Mouse (Mus musculus) gastrocnemius, postnatal 4 days (tissue): ENCODE results near the gene Abhd14b. TPM values are rescaled to one million over a fixed set of nuclear protein-coding genes. Genes with fewer than 3 reads are reported as not detected.

ENCODE experiments used
- DNase-seq, 2 experiments: peaks; one replicate each; pipeline ENCODE4 v3.0.0; 2021 to 2022; ENCODE audit warnings: low spot score in 2 of 2, mixed read lengths in 2 of 2
- total RNA-seq, 2 experiments: library from RNA; stranded (reverse); gene quantifications; 2 replicates each; pipeline ENCODE4 v1.2.3; 2021

Gene Abhd14b
- total RNA-seq, 2 experiments from 2014 or later = 8.8 to 10.3 TPM

DNA sequence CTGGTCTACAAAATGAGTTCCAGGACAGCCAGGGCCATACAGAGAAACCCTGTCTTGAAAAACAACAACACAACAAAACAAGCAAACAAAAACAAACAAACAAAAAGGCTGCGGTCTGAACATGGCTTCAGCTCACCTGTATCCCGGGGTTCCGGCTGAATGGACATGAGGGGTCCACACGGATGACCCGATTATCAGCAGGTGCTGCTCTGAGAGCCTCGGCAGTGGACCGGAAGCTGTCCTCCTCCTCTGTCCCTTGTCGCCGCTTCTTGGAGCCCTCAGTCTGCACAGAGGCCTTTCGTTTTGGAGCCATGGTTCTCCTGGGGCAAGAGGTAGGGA is 28.4 kb downstream of the Abhd14b start, which contains the start of gene Rrp9:
Rrp9 (plus strand) TSS at position 301 of the 339 bp plus-strand sequence.
- peak; percentile 14 to 16 for DNase-seq

DNA sequence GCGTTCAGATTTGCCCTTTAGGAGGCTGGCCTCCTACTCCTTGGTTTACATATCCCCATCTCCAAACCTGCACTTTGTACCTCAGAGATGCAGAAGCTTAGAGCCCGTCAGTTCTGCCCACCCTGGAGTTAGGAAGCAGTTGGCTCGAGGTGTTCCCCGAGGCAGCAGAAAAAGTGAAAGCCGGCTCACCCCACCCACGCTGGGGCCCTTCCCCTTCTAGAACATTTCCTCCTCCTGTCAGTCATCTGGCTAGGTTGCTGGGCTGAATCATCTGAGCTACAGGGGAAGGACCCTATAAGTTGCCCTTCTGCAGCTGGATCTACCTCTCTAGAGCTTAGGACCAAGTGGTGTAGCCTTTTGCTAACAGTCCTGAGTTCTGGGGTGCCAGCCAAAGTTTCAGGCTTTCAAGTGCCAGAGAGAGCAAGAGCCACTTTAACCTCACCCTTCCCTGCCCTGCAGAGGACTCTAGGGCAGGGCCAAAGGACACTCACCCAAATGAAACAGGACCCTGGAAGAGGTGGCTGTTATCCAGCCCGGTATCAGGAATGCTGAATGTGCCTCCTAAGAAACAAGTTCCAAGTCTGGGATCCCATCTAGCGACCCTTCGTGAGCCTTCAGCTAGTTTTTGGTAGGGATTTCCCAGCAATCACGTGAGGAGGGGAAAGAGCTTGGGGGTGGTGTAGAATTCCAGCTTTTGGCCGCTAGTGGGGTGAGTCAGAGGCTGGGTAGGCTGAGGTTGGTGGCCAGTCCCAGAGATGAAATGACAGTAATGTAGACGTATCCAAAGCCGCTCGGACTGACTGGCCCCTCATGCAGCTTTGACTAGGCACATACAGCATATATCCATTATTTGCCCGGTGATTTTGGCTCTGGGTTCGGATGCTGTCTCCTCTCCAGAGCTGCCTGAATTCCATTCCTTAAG is 29.0 kb downstream of the Abhd14b start:
- peak; percentile 43 to 75 for DNase-seq

DNA sequence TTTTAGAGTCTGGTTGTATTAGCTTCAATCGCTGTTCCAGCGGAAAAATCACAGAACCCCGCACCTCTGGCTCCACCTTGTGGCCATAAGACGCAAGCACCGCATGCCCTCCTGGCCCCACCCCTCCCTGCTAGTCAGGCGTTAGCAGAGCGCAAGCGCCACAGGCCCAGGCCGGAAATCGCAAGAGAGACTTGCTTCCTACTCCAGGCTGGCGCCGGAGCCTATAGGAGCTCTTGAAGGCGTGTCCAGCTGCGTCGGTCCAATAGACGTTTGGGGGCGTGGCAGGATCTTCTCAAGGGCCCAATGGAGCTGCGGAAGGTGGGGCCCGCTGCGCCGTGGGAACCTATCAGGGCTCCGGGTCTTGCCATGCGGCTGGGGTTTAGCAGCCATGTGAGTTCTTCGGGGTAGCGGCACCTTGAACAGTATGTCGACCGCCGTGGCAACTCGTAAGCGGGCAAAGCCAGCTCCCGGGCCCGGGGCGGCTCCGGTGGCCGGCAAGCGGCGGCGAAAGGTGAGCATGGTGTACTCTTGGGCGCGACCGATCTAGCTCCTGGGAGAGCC is 29.7 kb downstream of the Abhd14b start, which contains the start of gene Parp3:
Parp3 (minus strand) TSS at position 26 of the 561 bp plus-strand sequence.
- peak; percentile 93 to 98 for DNase-seq

DNA sequence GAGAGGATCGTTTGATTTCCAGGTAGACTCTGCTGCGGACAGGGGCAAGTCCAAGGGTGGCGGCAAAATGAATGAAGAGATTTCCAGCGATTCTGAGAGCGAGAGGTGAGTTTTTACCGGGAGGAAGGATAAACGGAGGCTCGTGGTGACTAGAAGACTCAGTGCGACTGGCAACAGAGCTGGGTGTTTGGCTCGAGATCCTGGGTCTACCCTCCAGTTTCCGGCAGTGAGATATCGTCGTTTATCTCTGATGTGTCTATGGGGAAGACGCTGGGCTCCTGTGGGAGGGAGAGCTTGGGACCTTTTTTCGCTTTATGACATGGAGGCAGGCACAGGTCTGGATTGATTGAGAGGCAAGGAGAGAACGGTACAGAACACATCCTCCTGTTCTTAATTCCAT is 30.4 kb downstream of the Abhd14b start:
- DNase-seq = peak in 1 of 2 experiments; percentile 13

DNA sequence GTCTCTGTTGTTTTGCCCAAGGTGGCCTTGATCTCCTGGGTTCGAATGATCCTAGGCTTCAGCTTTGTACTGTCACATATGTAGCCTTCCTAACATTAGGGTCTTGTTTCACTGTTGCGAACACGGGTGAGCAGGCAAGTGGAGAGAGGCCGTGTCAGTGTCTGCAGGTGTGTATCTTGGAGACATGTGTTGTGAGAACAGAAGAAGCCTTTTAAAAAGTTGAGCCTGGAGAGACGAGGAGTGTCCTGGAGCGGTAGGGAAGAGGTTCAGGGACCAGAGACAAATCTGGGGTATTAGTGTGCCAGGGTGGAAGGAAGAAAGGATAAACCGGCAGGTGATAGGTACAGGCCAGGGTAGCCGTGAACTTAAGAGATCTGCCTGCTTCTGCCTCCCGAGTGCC is 30.8 kb downstream of the Abhd14b start:
- DNase-seq = peak in 1 of 2 experiments; percentile 12

DNA sequence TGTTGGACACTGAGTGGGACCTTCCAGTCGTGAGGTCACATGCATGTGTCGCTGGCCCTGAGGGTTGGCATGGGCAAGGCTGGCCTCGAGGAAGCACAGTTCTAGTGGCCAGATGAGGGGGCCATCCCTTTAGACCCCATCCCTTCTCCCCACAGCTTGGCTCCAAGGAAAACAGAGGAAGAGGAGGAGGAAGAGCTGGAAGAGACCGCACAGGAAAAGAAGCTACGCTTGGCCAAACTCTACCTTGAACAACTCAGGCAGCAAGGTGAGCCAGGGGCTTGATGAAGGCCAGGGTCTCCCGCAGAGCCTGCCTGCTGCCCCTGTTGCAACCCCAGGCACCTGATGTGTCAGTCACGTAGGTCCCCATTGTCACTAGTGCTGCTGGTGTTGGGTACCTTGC is 33.3 kb downstream of the Abhd14b start:
- DNase-seq = peak in 1 of 2 experiments; percentile 12

DNA sequence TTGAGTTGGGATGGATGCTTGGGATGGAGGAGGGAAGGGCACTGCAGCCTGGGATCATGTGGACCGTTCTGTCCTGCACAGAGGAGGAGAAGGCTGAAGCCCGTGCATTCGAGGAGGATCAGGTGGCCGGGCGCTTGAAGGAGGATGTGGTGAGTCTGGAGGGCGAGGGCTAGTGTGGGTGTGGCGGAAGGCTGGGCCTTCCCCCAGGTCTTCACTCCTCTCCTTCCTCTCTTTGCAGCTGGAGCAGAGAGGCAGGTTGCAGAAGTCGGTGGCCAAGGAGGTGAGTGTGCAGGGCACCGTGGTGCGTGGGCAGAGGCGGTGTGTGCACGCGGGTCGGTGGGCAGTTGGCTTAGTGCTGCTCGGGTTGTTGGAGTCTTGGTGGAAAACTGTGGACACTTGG is 33.8 kb downstream of the Abhd14b start:
- peak in 1 of 2 experiments; percentile 15 for DNase-seq

DNA sequence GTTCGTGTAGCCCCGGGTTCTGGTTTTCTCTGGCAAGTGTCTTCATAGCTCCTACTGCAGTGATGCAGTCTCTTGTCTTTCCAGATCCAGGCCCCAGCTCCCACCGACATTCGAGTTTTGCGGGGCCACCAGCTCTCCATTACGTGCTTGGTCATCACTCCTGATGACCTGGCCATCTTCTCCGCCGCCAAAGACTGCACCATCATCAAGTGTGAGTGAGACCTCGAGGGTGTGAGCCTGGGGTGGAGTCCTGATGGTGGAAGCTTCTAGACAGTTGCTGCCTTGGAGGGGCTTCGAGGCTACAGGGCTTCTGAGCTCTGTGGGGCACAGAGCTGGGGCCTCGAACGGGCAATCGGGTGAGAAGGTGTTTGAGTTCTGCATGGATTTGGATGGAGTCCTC is 34.4 kb downstream of the Abhd14b start:
- peak in 1 of 2 experiments; percentile 14 for DNase-seq

DNA sequence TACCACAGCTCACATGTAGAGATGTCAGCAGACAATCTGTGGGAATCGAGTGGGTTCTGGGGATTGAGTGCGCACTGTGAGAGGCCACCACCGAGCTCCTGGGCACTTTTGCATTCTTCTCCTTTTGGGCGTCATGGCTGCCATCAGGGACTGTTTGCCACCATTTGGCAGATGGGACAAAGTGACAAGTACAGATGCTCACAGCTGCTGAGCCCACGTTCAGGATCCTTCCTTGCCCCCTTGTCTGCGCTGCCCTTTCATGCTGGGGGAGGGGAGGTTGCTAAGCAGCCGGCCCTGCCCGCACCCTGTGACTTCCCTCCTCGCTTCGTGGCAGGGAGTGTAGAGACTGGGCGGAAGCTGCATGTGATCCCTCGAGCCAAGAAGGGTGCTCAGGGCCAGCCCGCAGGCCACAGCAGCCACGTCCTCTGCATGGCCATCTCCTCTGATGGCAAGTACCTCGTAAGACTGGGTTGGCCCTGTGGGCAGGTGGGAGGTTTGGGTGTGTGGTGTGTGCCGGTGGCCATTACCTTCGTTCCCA is 35.4 kb downstream of the Abhd14b start:
- DNase-seq = peak in 1 of 2 experiments; percentile 16

DNA sequence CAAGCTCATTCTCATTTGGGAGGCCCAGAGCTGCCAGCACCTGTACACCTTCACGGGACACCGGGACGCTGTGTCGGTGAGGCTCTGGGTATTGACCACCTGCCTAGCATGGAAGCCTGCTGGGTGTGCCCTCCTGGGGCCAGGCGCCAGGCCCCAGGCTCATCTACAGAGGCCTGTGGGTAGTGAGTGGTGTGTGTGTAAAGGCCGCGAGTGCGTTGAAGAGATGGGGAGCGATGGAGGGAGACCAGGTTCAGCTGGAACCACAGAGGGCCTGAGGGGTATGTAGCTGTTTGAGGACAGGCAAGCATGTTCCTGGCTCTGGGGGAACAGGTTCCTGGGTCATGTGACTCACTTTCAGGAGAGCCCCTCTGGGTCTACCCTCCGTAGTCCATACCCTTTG is 35.9 kb downstream of the Abhd14b start:
- DNase-seq = no peak

DNA sequence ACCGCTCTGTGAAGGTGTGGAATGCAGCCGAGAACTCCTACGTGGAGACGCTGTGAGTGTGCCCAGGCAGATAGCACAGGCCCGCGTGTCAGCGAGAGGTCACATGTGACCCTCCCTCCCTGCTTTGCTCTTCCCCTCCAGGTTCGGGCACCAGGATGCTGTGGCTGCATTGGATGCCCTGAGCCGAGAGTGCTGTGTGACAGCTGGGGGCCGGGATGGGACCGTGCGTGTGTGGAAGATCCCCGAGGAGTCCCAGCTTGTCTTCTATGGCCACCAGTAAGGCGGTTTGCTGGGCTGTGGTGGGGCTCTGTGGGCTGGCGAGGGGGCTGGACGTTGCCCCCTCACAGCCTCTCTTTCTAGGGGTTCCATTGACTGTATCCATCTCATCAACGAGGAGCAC is 36.3 kb downstream of the Abhd14b start:
- peak in 1 of 2 experiments; percentile 10 for DNase-seq

DNA sequence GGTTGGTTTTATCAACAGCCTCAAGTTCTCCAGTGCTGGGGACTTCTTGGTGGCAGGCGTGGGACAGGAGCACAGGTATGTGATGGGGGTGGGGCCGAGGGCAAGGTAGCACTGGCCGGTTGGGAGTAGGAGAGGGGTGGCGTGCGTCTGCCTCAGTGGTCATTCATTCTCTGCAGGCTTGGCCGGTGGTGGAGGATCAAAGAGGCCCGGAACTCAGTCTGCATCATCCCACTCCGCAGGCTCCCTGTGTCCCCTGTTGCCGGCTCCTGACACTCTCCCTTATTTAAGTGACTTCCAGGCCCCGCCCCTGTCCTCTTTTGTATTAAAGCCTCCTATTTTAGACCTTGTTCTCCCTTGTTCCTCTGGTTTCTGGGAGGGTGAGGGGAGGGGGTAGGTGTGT is 37.8 kb downstream of the Abhd14b start:
- no peak for DNase-seq

DNA sequence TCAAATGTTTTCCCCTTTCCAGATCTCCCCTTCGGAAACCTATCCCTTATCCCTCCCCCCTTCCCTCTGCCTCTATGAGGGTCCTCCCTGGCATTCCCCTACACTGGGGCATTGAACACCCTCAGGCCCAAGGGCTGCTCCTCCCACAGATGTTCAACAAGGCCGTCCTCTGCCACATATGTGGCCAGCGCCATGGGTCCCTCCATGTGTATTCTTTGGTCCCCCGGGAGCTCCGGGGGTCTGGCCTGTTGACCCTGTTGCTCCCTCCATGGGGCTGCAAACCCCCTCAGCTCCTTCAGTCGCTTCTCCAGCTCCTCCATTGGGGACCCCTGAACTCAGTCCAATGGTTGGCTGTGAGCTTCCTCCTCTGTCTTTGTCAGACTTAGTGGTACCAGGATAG is 40.3 kb downstream of the Abhd14b start:
- peak in 1 of 2 experiments; percentile 14 for DNase-seq

DNA sequence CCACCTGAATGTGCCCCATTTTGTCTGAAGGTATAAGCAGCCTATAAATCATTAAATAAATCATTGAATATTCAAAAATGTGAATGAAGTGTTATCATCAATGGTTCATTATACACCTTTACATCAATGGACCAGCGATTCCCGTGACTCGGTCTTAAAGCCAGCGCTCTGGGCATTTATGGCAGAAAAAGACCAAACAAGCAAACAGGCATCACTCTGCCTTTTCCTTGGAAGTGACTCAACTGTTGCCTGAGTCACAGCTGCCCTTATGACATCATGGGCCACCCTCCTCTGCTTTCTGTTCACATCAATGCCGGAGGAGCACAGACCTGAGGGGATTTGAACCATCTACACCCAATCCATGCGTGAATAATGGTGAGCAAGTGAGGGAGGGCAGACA is 52.4 kb downstream of the Abhd14b start, which contains the start of gene Iqcf1:
Iqcf1 (plus strand) TSS at position 301 of the 400 bp plus-strand sequence.
- peak in 1 of 2 experiments; percentile 11 for DNase-seq

DNA sequence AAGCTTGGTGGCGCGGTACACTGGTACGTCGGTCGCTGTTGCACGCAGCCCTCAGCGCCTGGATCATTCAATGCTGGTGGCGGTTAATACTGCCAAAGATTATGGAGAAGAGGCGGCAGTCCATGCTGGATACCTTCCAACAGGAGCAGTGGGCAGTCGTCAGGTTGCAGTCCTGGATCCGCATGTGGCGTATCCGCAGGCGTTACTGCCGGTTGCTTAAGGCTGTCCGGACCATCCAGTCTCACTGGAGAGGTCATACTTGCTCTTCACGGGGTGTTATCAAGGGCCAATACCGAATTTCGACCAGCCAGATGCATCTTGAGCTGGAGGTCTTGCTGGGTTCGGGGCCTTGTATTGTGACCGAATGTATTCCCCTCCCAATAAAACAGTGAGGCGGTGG is 54.6 kb downstream of the Abhd14b start:
- peak in 1 of 2 experiments; percentile 12 for DNase-seq

Other genes with a start within 250 kb of the Abhd14b start
- 10 to 100 TPM; 16.7 to 20.8 TPM for gene Ppm1m, start 247.7 kb upstream of the Abhd14b start, total RNA-seq
- gene Twf2, start 244.4 kb upstream of the Abhd14b start, total RNA-seq = 100 to 1,000 TPM in 1 of 2 experiments, 10 to 100 TPM in 1; 92.7 to 105 TPM
- 1 to 10 TPM in 1 of 2 experiments, under 1 TPM in 1; 0.88 to 1.1 TPM for gene Tlr9, start 224.9 kb upstream of the Abhd14b start, total RNA-seq
- 100 to 1,000 TPM; 127 to 159 TPM for gene Alas1, start 198.8 kb upstream of the Abhd14b start, total RNA-seq
- 1 to 10 TPM; 5.4 to 5.8 TPM for gene Poc1a, start 166.4 kb upstream of the Abhd14b start, total RNA-seq
- 10 to 100 TPM; 23.9 to 25.5 TPM for gene Dusp7, start 78.8 kb upstream of the Abhd14b start, total RNA-seq
- 100 to 1,000 TPM; 526 to 599 TPM for gene Rpl29, start 18.0 kb upstream of the Abhd14b start, total RNA-seq
- 10 to 100 TPM; 13.4 to 13.5 TPM for gene Acy1, start 9.1 kb upstream of the Abhd14b start, total RNA-seq
- gene Abhd14a, start 219 bp downstream of the Abhd14b start, total RNA-seq = 10 to 100 TPM; 18.5 to 19.1 TPM
- gene Pcbp4, start 5.8 kb downstream of the Abhd14b start, total RNA-seq = 10 to 100 TPM; 83.6 to 84.9 TPM
- gene Gpr62, start 18.5 kb downstream of the Abhd14b start, total RNA-seq = under 1 TPM; 0.44 to 0.65 TPM
- 10 to 100 TPM; 25.1 to 26.2 TPM for gene Rrp9, start 28.5 kb downstream of the Abhd14b start, total RNA-seq
- 10 to 100 TPM; 26.4 to 28.1 TPM for gene Parp3, start 29.5 kb downstream of the Abhd14b start, total RNA-seq
- gene Iqcf1, start 52.5 kb downstream of the Abhd14b start, total RNA-seq = not detected
- not detected for gene Iqcf5, start 67.1 kb downstream of the Abhd14b start, total RNA-seq
- gene Iqcf3, start 114.2 kb downstream of the Abhd14b start, total RNA-seq = not detected
- gene Iqcf4, start 123.5 kb downstream of the Abhd14b start, total RNA-seq = not detected
- gene Iqcf6, start 179.1 kb downstream of the Abhd14b start, total RNA-seq = not detected
- not detected for gene Grm2, start 208.6 kb downstream of the Abhd14b start, total RNA-seq
- gene Tex264, start 238.5 kb downstream of the Abhd14b start, total RNA-seq = 10 to 100 TPM; 29.4 to 31.4 TPM